Mouse (Mus musculus) bone marrow macrophage, adult 2 months (primary cell): Measurements from ENCODE around the gene Lsm10.

Experiments
- CTCF ChIP-seq: IDR thresholded peaks from 2 replicates; pipeline ENCODE4 v1.5.1; 2012; ENCODE audit warnings: low read depth, mild to moderate bottlenecking, low read length, moderate library complexity
- POLR2A ChIP-seq: IDR thresholded peaks from 2 replicates; pipeline ENCODE4 v1.6.1; 2012; ENCODE audit warnings: mild to moderate bottlenecking, low read depth, low read length, borderline replicate concordance

DNA sequence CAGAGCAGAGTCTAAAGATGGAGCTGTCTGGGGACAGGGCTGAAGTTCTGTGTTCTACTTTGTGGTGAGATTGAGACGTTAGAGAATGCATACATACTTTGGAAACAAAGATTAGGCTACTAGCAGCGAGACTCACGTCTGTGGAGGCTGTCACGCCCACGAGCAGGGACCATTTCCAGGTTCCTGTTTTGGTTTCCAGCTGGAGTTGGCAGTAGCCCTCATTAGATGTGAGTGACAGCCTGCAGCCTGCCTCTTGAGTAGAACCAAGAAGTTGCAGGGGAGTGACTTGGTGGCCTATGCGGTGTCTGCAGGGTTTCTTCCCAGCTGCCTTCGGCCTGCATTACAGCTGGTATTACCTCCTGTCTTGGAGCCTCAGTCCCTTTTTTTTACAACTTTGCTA is 44.8 kb upstream of the Lsm10 start:
- TF ChIP-seq CTCF, result no peak
- no peak for TF ChIP-seq POLR2A
